Mouse (Mus musculus) naive thymus-derived CD4-positive, alpha-beta T cell, adult 2 months (primary cell): ENCODE results near the gene Brd1.

Source experiments
- DNase-seq: peaks from one replicate; pipeline ENCODE4 v3.0.0-alpha.2; 2011; ENCODE audit warnings: low read depth

Brd1 gene

DNA sequence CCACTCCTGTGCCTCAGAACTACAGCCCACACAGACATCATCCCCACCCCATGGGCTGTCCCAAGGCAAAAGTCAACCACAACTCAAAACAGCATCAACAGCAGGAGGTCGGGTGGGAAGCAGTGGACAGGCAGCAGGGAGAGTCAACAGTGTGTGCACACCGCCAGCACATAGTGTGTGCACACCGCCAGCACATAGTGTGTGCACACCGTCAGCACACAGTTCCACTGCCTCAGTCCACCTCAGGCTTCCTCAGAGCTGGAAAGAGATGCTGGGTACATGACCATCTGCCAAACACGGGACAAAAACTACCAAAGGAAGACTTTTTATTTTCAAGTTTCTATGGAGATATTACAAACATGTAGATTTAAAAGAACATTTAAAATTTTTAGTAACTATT lies 47.3 kb downstream of the Brd1 start:
- no peak for DNase-seq

DNA sequence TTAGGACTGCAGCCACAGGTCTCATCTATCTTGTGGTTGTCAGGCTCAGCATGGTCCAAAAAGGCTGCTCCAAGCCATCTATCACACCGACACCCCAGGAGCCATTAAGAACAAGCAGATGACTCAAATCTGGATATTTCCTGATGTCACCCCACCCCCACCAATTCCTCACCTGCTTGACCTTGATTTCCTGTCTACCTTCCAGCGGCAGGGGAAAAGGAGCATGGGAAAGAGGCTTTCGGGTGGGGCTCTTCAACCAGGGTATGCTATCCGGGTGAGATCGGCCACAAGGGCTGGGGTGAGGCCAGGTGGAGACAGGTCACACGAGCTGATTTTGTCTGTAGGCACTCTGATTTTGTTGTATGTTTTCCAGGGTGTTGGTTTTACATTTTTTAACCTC lies 50.0 kb downstream of the Brd1 start:
- no peak for DNase-seq

DNA sequence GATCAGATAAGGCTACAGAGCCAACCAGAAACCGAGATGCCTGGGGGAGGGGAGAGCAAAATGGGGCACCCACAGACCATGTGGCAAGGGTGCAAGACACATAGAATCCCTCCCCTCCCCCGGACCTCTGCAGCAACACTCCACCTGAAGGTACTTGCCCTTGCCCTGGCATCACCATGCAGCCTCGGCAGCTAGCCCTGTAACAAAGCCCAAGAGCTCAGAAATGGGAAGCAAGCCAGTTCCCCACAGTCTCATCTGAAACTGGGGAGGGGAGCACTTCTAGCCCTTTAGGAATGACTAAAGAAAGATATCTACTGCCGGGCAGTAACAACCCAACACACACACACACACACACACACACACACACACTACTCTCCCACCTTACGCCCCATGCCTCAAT lies 53.1 kb downstream of the Brd1 start:
- DNase-seq, result no peak

DNA sequence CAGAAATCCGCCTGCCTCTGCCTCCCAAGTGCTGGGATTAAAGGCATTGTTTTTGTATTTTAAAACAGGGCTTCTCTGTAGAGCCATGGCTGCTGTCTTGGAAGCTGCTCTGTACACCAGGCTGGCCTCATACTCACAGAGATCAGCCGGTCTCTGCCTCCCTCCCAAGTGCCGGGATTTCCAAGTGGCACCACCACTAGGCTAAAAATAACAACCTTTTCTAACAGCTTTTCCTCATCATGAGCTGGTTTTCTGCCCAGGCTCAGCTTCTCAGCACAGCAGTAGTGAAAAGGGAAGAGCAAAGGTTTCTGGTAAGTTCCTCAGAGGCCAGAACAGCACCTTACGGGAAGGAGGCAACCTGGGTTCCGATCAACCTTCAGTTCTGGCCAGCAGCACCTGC lies 56.5 kb downstream of the Brd1 start:
- DNase-seq, result no peak

DNA sequence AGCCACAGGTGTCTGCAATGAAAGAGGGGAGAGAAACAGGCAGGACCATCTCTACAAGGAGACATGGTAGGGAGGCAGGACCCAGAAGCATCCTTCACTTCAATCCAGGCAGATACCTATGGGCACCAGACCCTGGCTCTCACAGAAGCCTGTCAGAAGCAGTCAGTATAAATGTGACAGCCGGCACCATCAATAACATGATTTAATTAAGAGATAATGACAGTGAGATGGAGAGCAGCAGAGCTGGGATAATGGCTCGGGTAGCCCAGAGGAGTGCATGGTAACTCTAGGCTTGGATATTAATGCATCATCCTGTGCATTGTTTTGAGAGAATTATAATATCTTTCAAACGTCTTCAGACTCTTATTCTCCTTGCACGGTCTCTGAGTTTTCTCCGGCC lies 58.0 kb downstream of the Brd1 start:
- no peak for DNase-seq

DNA sequence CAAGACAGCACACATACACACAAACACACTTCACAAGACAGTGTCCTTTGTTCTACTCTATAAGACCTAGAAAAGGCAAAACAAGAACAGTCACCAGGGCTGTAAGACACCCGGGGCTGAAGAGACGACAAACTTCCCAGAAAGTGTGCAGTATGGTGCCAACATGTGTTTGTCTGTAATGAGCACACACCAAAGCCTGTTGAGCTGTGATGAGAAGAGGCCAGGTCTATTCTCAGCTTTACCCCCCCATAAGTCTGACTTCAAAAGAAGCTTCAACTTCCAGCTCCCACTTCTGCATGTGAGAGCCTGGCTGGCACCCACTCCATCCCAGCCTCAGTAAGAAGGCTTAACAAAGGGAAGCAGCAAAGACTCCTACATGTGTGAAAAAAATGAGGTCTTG lies 65.3 kb downstream of the Brd1 start:
- DNase-seq, result no peak

DNA sequence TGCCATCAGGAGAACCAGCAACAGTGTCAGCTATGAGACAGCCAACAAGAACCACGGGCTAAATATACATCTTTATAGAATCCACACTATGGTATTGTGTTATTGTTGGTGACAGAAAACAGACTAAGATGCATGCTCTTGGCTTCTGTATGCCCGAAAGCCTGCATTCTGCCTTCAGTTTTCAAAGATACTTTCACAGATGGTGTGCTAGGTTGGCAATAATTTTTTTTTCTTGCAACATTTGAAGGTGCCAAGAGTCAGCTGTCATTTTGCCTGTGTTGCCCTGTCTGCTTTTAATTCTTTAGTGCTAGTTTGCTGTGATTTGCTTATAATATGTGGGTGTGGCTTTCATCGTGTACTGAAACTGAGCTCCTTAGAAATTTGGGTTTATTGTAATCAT lies 66.4 kb downstream of the Brd1 start:
- no peak for DNase-seq

DNA sequence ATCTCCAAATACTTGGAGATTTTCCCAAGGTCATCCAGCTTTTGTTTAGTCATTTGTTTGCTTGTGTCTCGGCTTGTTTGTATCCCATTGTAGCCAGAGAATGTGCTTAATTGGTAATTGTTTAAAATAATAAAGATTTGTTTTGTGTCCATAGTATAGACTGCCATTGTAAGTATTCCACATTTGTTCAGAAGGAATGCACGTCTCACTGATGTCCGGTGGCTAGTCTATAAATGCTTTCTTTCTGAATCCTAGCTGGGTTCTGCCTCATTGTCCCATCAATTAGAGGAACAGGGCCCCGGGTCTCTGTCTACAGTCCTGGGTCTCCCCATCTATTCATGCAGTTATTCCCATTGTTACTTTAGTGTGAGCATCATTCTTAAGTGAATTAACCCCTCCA lies 68.2 kb downstream of the Brd1 start:
- no peak for DNase-seq

DNA sequence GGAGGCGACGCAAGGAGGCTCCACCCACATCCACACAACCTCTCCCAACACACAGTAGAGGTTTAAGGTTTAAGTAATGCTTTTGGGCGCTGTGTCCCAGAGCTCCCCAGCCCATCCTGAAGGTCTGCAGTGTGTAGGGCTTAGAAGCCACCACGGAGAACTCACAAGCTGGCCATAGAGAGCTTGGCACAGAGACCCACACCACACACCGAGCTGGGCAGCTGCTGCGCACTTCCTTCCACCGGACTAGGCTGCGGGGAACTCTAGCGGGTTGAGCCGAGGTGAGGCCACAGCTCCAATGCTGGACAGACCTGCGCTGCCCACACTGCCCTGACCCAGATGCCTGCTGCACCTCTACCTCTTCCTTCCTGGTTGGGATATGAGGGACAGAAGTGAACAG lies 71.0 kb downstream of the Brd1 start:
- DNase-seq, result no peak

DNA sequence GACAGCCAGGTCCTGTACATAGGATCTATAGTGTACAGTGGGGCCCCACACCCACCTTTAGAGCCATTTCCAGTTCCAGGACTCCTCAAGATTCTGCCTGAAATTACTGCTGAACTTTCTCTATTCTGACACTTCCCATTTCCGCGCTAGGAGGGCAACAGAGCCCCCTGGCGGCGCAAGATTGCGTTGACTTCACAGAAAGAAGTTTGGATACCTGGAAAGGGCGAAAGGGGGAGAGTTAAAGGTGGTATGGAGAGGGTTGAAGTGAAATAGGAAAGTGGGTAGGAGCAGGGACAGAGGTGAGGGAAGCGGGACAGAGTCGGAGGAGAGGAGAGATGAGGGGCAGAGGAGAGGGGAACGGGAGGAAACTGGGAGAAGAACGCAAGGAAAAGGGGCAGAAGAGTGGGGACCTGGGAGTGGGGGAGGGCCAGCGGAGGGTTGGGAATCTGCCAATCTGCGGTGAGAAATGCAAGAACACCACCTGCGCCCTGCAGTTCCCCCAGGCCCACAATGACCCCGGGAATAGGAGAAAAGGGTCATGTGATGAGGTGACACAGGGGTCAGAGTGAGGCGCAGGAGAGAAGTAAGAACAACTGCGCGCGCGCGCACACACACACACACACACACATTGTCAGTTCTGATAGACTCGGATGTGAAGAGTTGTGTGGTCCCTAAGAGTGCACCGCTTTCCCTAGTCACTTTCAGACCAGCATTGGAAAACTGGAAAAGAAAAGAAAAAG lies 71.8 kb downstream of the Brd1 start:
- peak; percentile 31 for DNase-seq

DNA sequence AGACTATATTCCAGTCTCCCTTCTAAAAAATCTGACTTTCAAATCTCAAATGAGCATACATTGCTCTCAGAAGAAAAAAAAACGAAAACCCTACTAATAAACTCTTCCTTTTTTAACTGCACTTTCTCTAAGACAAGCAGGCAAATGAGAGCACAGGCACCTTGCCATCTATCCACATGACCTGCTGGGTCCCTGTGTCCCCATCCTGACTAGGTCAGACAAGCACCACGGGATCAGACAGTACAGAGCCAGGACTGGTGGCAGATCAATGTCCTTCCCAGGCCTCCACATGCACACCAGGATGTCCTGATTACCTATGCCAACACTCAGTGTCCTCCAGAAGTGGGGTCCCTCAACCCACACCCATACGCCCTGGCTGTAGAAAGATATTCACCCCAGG lies 72.4 kb downstream of the Brd1 start:
- DNase-seq, result no peak

DNA sequence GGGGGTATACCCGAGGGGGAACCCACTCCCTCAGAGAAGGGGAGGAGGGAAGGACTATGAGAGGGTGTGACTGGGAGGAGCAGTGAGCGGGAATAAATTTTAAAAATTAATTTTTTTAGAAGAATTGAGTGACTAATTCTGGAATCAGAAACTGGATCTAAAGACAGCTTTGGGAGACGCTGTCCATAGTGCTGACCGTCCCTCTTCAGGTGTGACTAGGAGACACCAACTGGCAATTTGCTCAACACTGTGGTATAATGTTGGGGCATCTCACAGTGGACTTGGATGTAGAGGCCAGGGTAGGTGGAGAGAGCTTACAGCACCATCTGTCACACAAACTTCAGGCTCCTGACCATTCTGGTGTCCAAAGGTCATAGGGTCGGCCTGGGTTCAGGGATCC lies 82.0 kb downstream of the Brd1 start:
- no peak for DNase-seq

DNA sequence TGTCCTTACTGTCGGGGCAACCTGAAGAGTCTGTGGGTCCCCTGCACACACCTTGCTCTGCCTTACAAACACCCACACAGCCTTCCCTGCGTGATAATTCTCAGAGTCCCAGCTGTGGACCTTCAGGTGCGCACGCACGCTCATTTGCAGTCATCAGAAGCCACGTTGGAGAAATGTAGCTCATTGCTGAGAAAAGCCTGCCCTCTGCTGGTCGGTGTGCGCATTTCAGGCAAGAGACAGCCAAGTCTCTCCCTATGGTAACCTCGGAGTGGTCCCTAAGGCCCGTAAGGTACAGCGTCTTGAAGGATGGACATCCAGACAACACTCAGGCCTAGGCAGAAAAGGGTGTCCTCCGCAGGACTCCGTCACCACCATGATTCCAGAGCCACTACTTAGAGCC lies 83.0 kb downstream of the Brd1 start:
- peak; percentile 40 for DNase-seq
